Mouse (Mus musculus): ENCODE results near the gene Gtsf1l.

DNA sequence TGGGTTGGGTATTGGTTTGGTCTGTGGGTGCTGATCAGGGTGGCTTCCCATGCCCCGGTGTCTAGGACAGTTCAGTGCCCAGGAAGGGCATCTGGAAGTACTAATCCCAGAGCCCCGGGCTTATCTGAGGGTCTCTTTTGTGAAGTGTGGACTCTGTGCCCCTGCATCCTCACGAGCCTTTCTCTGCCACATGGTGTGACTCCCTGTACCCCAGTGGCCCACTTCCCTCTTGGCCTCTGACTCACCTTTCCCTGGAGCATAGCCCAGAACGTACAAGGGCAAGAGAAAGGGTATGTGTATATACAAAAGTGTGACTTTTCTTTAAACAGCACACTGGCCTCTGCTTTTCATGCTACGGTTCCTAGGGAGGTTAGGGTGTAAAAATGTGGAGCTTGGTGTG lies 31.9 kb downstream of the Gtsf1l start:
- no peak for TF ChIP-seq CTCF (IDR thresholded peaks at IDR 0.05; ENCODE audit: low read depth)
- no peak for TF ChIP-seq EP300 (IDR thresholded peaks at IDR 0.05; ENCODE audit: low read depth)
